Mouse (Mus musculus): Measurements from ENCODE around the gene Brinp2.

Brinp2 gene

DNA sequence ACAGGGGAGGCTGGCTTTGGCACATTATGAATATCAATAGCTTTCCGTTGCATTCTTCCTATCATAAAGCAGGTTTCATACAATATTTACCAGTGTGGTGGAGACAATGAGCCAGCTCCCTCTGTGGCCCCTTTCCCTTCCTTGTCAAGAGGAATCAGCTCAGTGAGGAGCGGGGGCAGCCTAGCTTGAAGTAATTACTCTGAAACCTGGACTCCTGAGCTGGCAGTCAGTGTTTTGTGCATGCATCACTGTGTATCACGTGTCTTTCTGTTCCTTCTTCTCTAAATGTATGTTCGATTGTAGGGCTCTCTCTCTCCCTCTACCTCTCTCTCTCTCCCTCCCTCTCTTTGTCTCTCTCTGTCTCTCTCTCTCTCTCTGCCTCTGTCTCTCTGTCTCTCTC lies 135.1 kb downstream of the Brinp2 start:
- WGBS: 67% methylated on average over 4 of the region's 4 CpGs

DNA sequence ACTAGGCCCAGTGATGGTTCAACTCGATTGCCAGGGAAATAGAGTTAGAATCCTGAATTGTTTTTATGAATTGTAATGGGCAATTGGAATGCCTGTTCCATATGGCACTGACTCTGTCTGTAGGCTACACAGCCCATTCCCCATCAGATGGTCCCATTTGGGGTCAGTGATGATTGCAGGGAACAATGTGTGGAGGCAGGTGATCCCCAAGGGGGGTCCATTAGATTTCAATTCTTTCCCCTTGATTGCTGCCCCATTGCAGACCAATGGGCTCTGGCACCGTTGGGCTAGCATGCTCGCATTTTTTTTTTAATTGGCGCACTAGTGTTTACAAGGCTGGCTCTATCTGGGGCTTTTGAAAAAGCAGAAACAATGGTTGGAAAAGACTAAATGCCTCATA lies 136.0 kb downstream of the Brinp2 start:
- WGBS: 74% methylated on average over 4 of the region's 4 CpGs

DNA sequence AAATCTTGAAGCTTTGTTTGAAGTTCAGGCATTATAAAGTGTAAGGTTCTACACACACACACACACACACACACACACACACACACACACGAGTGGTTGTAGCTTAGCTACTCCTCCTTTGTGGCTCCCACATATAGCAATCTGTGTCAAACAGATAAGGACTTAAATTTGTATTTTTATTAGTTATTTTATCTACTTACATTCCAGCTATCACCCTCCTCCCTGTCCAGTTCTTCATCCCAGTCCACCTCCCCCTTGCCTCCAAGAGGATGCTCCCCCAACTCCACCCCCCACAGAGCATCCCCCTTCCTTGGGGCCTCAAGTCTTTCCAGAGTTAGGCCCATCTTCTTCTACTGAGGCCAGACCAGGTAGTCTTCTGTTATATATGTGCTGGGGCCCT lies 137.4 kb downstream of the Brinp2 start:
- 69% methylated on average over 1 of the region's 1 CpGs for WGBS

DNA sequence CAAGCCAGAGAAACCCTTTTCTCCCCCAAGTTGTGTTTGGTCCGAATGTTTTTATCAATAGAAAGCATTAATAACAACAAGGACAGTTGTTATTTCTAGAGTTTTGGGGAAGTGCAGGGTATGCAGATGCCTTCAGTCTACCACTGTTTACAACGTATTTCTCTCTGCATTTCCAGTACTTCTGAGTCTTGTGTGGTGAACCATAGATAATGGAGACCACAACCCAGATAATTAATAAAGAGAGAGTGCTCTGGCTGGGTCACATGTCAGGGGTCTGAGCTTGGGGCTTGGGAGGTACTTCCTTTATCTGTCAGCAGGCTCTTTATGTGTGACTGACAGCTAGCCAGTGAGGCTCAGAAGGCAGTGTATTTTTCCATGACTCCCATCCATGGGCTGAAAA lies 137.8 kb downstream of the Brinp2 start:
- WGBS: 81% methylated on average over 2 of the region's 2 CpGs

GRCm38 (mm10) chr1:158215581-158215980 lies 140.5 kb downstream of the Brinp2 start:
- WGBS: 66% methylated on average over 9 of the region's 9 CpGs

DNA sequence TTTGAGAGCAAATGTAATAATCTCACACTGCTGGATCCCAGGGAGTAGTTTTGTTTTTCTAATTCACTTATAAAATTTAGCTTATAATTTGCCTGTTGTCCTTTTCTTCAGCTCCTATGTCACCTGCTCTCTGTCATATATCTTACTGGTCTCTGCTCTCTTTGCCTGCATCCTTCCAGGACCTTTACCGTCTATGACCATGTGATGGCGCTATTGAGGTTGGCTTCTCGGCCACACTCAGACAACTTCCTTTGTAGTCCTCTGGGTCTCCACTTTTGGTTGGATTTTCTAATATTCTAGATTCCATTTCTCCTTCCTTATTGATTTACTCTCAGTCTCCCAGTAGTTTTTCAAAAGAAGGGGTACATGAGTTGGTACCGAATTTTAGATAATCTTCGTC lies 141.4 kb downstream of the Brinp2 start:
- WGBS: 51% methylated on average over 5 of the region's 5 CpGs

DNA sequence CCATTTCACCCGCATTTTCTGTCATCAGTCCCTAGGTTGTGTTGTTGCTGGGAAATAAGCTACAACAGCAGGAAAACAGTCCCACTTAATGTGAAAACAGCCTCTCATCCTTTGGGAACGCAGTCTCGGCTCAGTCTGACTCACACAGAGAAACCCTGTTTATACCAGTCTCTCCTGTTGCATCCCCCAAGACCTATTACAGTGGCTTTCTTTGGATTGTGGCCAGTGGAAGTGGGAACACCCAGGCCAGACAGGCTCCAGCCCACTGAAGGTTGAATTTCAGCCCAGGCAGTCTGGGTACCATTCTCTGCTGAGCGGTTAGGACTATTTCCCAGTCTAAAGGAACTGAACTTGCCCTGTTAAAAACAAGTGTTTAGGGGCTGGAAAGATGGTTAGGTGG lies 142.4 kb downstream of the Brinp2 start:
- WGBS: 54% methylated on average over 4 of the region's 4 CpGs

- 58% methylated on average over 2 of the region's 2 CpGs for WGBS
Measured at GRCm38 (mm10) chr1:158207620-158208019, 148.5 kb downstream of the Brinp2 start.

GRCm38 (mm10) chr1:158202932-158203331 lies 153.2 kb downstream of the Brinp2 start:
- WGBS: 66% methylated on average over 2 of the region's 2 CpGs

All from cerebral cortex, adult 2 months (tissue).